Mouse (Mus musculus) cortical plate, adult 2 months (tissue): ENCODE results near the gene Foxp1. TPM values are rescaled to one million over a fixed set of nuclear protein-coding genes. Genes with fewer than 3 reads are reported as not detected.

ENCODE experiments used
- H3K27ac ChIP-seq: fragments of 200-500 bp; 2 replicates; pipeline ENCODE4 v1.5.1; 2012; ENCODE audit warnings: low read length, control low read depth, inconsistent platforms; ENCODE audit not compliant: insufficient read depth
- H3K4me1 ChIP-seq: fragments of 200-500 bp; 2 replicates; pipeline ENCODE4 v1.6.1; 2011; ENCODE audit warnings: low read length; ENCODE audit not compliant: control insufficient read depth, insufficient read depth
- H3K4me3 ChIP-seq: fragments of 200-500 bp; 2 replicates; pipeline ENCODE4 v1.5.1; 2011; ENCODE audit warnings: mild to moderate bottlenecking, low read length, control low read depth; ENCODE audit not compliant: insufficient read depth
- CTCF ChIP-seq: fragments of 200-500 bp; IDR thresholded peaks from 2 replicates; pipeline ENCODE4 v1.5.1; 2011; ENCODE audit warnings: mild to moderate bottlenecking, control low read depth, low read length; ENCODE audit not compliant: insufficient read depth; ENCODE audit errors: extremely low read depth
- POLR2A ChIP-seq: fragments of 200-500 bp; IDR thresholded peaks from 2 replicates; pipeline ENCODE4 v1.6.1; 2011; ENCODE audit warnings: mild to moderate bottlenecking, low read length, control low read depth; ENCODE audit not compliant: insufficient read depth; ENCODE audit errors: extremely low read depth
- polyA plus RNA-seq: library from polyadenylated mRNA; depleted of rRNA; stranded (reverse); fragments of >200 nt; gene quantifications from 2 replicates; pipeline ENCODE4 v1.2.3, GENCODE M21; 2012

Gene Foxp1
- polyA plus RNA-seq, 1 experiment: 99.2 TPM

GRCm38 (mm10) chr6:99193697-99194096, 328.8 kb downstream of the Foxp1 start:
- Histone ChIP-seq H3K4me1 (peaks cover 4% of the 10 kb centered on the region), H3K4me3 (no peak overlapping the region), H3K27ac (no peak overlapping the region)
- TF ChIP-seq POLR2A: no peak
- TF ChIP-seq CTCF: no peak

- TF ChIP-seq CTCF (peak; percentile 37), POLR2A (no peak)
- H3K27ac ChIP-seq: no peak overlapping the region
- H3K4me3 ChIP-seq: no peak overlapping the region
- peaks cover 2% of the 10 kb centered on the region for H3K4me1 ChIP-seq
Observed at GRCm38 (mm10) chr6:99191636-99192137, 330.8 kb downstream of the Foxp1 start.

GRCm38 (mm10) chr6:99191041-99191635, 331.4 kb downstream of the Foxp1 start:
- no peak overlapping the region for H3K4me3 ChIP-seq
- H3K27ac ChIP-seq: no peak overlapping the region
- TF ChIP-seq CTCF: no peak
- no peak for TF ChIP-seq POLR2A
- H3K4me1 ChIP-seq: peaks cover 2% of the 10 kb centered on the region

GRCm38 (mm10) chr6:99189967-99190366, 332.6 kb downstream of the Foxp1 start:
- no peak for TF ChIP-seq POLR2A
- no peak for TF ChIP-seq CTCF
- Histone ChIP-seq H3K4me3 (no peak overlapping the region), H3K4me1 (peaks cover 2% of the 10 kb centered on the region), H3K27ac (no peak overlapping the region)

GRCm38 (mm10) chr6:99188366-99189216, 333.9 kb downstream of the Foxp1 start:
- H3K4me1 ChIP-seq: peaks cover 2% of the 10 kb centered on the region
- no peak overlapping the region for H3K4me3 ChIP-seq
- no peak overlapping the region for H3K27ac ChIP-seq
- TF ChIP-seq POLR2A (no peak), CTCF (no peak)

GRCm38 (mm10) chr6:99187914-99188313, 334.6 kb downstream of the Foxp1 start:
- H3K27ac ChIP-seq: no peak overlapping the region
- no peak overlapping the region for H3K4me3 ChIP-seq
- no peak for TF ChIP-seq POLR2A
- TF ChIP-seq CTCF: no peak
- H3K4me1 ChIP-seq: peaks cover 2% of the 10 kb centered on the region

- TF ChIP-seq CTCF (no peak), POLR2A (no peak)
- no peak overlapping the region for H3K27ac ChIP-seq
- H3K4me1 ChIP-seq: peaks cover 2% of the 10 kb centered on the region
- no peak overlapping the region for H3K4me3 ChIP-seq
Observed at GRCm38 (mm10) chr6:99187415-99187814, 335.1 kb downstream of the Foxp1 start.

GRCm38 (mm10) chr6:99186569-99186968, 336.0 kb downstream of the Foxp1 start:
- peaks cover 1% of the 10 kb centered on the region; the same call in 1 of the 2 replicates for H3K4me1 ChIP-seq
- H3K27ac ChIP-seq: no peak overlapping the region
- H3K4me3 ChIP-seq: no peak overlapping the region
- no peak for TF ChIP-seq CTCF
- TF ChIP-seq POLR2A: no peak

GRCm38 (mm10) chr6:99185797-99186196, 336.7 kb downstream of the Foxp1 start:
- H3K4me1 ChIP-seq: no peaks in the 10 kb centered on the region
- TF ChIP-seq POLR2A (no peak), CTCF (no peak)
- no peak overlapping the region for H3K4me3 ChIP-seq
- no peak overlapping the region for H3K27ac ChIP-seq

GRCm38 (mm10) chr6:99184051-99184450, 338.5 kb downstream of the Foxp1 start:
- Histone ChIP-seq H3K4me3 (no peak overlapping the region), H3K4me1 (no peaks in the 10 kb centered on the region), H3K27ac (no peak overlapping the region)
- TF ChIP-seq CTCF (no peak), POLR2A (no peak)
